20 mouse cellular contexts compared by ENCODE assay signal in the genomic region with DNA sequence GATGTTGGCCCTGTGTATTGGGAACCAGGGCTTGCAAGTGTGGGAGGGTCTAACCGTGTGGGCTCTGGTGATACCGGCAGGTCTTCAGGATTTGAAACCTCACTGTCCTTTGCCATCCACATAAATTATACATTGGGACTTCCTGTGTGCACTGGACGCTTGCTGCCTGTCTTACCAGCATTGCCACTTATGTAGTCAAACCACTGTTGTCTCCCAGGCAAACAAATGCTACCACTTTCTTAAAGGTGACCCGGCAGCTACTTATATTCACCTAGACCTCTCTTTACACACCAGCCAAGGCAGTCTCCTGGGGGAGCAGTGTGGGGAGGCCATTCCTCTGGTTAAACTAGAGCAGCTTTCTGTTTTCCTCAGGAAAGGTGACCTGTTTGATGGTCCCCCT.
"Had no signal": no experiment of that assay in that cellular context is flagged by ENCODE, and none has a peak within 500 bp of the region (broad histone marks: within the 10 kb centered on the region; RNA-seq: fewer than 3 reads in every experiment).

No protein-coding gene starts in this region.

- H3K27me3 ChIP-seq: liver, embryonic 15.5 days; lung, embryonic 15.5 days; midbrain, embryonic 13.5 days; midbrain, embryonic 15.5 days; neural tube, embryonic 15.5 days had no signal

- DNase-seq: liver, postnatal 0 days; lung, adult 2 months; lung, postnatal 14 days; lung, postnatal 36 days; retina, postnatal 1 day; right cerebral cortex, adult 18-20 months; right cerebral cortex, postnatal 25 days; right cerebral cortex, postnatal 4 days; spleen, adult 18-20 months; thymus, adult 18-20 months; thymus, postnatal 25 days had no signal

- H3K4me3 ChIP-seq: liver, embryonic 15.5 days; lung, embryonic 15.5 days; megakaryocyte, embryonic 14.5 days; midbrain, embryonic 13.5 days; midbrain, embryonic 15.5 days; neural tube, embryonic 13.5 days; neural tube, embryonic 15.5 days had no signal

- ATAC-seq: liver, postnatal 0 days; lung, postnatal 0 days; midbrain, embryonic 13.5 days; midbrain, embryonic 15.5 days had no signal

- H3K4me1 ChIP-seq: megakaryocyte, embryonic 14.5 days; midbrain, embryonic 13.5 days; midbrain, embryonic 15.5 days had no signal

- H3K9me3 ChIP-seq: liver, embryonic 15.5 days; lung, embryonic 15.5 days; midbrain, embryonic 13.5 days; midbrain, embryonic 15.5 days; neural tube, embryonic 13.5 days; neural tube, embryonic 15.5 days had no signal

- H3K27ac ChIP-seq: liver, embryonic 15.5 days; lung, embryonic 15.5 days; macrophage; midbrain, embryonic 13.5 days; midbrain, embryonic 15.5 days; neural tube, embryonic 13.5 days; neural tube, embryonic 15.5 days had no signal

- H3K36me3 ChIP-seq: midbrain, embryonic 13.5 days; midbrain, embryonic 15.5 days; neural tube, embryonic 13.5 days; neural tube, embryonic 15.5 days had no signal
